Mouse (Mus musculus) lung, embryonic 14.5 days (tissue): ENCODE results near the gene Slc38a4. TPM values are rescaled to one million over a fixed set of nuclear protein-coding genes. Genes with fewer than 3 reads are reported as not detected.

ENCODE experiments used
- ATAC-seq: fragments of 200-750 bp; cut with Nextera tagmentation; 2 replicates; pipeline ENCODE4 v1.8.0; 2017; ENCODE audit warnings: mild to moderate bottlenecking, moderate TSS enrichment, moderate library complexity; ENCODE audit not compliant: insufficient read depth
- DNase-seq: peaks from one replicate; pipeline ENCODE4 v3.0.0-alpha.2; 2015
- H3K27ac ChIP-seq: fragments of 300-500 bp; sonication (generic); 2 replicates; pipeline ENCODE4 v1.5.1; 2014; ENCODE audit warnings: low read depth, mild to moderate bottlenecking, moderate library complexity
- H3K27me3 ChIP-seq: fragments of 300-500 bp; sonication (generic); 2 replicates; pipeline ENCODE4 v1.6.1; 2014; ENCODE audit warnings: low read length, control low read depth; ENCODE audit not compliant: insufficient read depth
- H3K36me3 ChIP-seq: fragments of 300-500 bp; sonication (generic); 2 replicates; pipeline ENCODE4 v1.6.1; 2014; ENCODE audit warnings: control low read depth; ENCODE audit not compliant: insufficient read depth
- H3K4me1 ChIP-seq: fragments of 300-500 bp; sonication (generic); 2 replicates; pipeline ENCODE4 v1.6.1; 2014; ENCODE audit warnings: antibody characterized with exemption, control low read depth; ENCODE audit not compliant: insufficient read depth
- H3K4me2 ChIP-seq: fragments of 300-500 bp; sonication (generic); 2 replicates; pipeline ENCODE4 v1.6.1; 2014; ENCODE audit warnings: mild to moderate bottlenecking
- H3K4me3 ChIP-seq: fragments of 300-500 bp; sonication (generic); 2 replicates; pipeline ENCODE4 v1.5.1; 2014; ENCODE audit warnings: low read depth, low read length
- H3K9ac ChIP-seq: fragments of 300-500 bp; sonication (generic); 2 replicates; pipeline ENCODE4 v1.6.1; 2014
- H3K9me3 ChIP-seq: fragments of 300-500 bp; sonication (generic); 2 replicates; pipeline ENCODE4 v1.6.1; 2016; ENCODE audit warnings: low read depth, low read length, control low read depth
- CTCF ChIP-seq: IDR thresholded peaks from 2 replicates; pipeline ENCODE4 v1.5.1; 2016; ENCODE audit warnings: antibody characterized with exemption, low read depth
- WGBS: fragments of 180-500 bp; shearing (Covaris S2); extraction: QIAGEN DNeasy Blood & Tissue Kit; methylation state at CpG from one replicate; pipeline ENCODE4 v1.1.7; 2014; 5-methylcytosine and 5-hydroxymethylcytosine counted together
- polyA plus RNA-seq: library from polyadenylated mRNA; unstranded; fragments of >200 nt; fragmentation: Nextera tagmentation; extraction: Ambion mirVana; gene quantifications from 2 replicates; pipeline ENCODE4 v1.2.1, GENCODE M21; 2014

Gene Slc38a4
- polyA plus RNA-seq, 1 experiment from 2014 or later, result 92.3 TPM

- DNase-seq (peak; percentile 60), ATAC-seq (peak; percentile 71)
- WGBS, result 10% methylated on average over 6 of the region's 6 CpGs
- H3K9me3 ChIP-seq, result no peaks in the 10 kb centered on the region; the same call in 1 of the 2 replicates
- peak overlapping the region; percentile 35; the same call in 1 of the 2 replicates for H3K4me2 ChIP-seq
- H3K4me3 ChIP-seq, result no peak overlapping the region
- peaks cover 5% of the 10 kb centered on the region; the same call in 1 of the 2 replicates for H3K4me1 ChIP-seq
- H3K27ac ChIP-seq, result no peak overlapping the region
- H3K36me3 ChIP-seq, result no peaks in the 10 kb centered on the region
- H3K9ac ChIP-seq, result no peak overlapping the region
- TF ChIP-seq CTCF, result no peak
- H3K27me3 ChIP-seq, result no peaks in the 10 kb centered on the region
Observed at GRCm38 (mm10) chr15:97089526-97089925, 33.8 kb upstream of the Slc38a4 start.

- no peaks in the 10 kb centered on the region for H3K27me3 ChIP-seq
- no peak for TF ChIP-seq CTCF
- ATAC-seq (peak; percentile 85), DNase-seq (peak; percentile 78)
- no peaks in the 10 kb centered on the region for H3K36me3 ChIP-seq
- no peak overlapping the region for H3K9ac ChIP-seq
- 22% methylated on average over 5 of the region's 5 CpGs for WGBS
- H3K4me2 ChIP-seq, result peak overlapping the region; percentile 43
- H3K4me3 ChIP-seq, result no peak overlapping the region
- H3K9me3 ChIP-seq, result no peaks in the 10 kb centered on the region
- H3K4me1 ChIP-seq, result peaks cover 5% of the 10 kb centered on the region; the same call in 1 of the 2 replicates
- no peak overlapping the region for H3K27ac ChIP-seq
Observed at GRCm38 (mm10) chr15:97085833-97086232, 30.1 kb upstream of the Slc38a4 start.

GRCm38 (mm10) chr15:97077665-97078064 is 21.9 kb upstream of the Slc38a4 start:
- peak; percentile 28 for DNase-seq
- TF ChIP-seq CTCF, result no peak
- Histone ChIP-seq H3K27me3 (no peaks in the 10 kb centered on the region), H3K36me3 (no peaks in the 10 kb centered on the region), H3K9me3 (no peaks in the 10 kb centered on the region), H3K9ac (no peak overlapping the region), H3K4me3 (no peak overlapping the region), H3K4me2 (no peak overlapping the region), H3K27ac (peak overlapping the region; percentile 26; the same call in 1 of the 2 replicates), H3K4me1 (0 out of 2 replicates have a peak, but pooled peaks cover 7% of the 10 kb centered on the region)
- 70% methylated on average over 6 of the region's 6 CpGs for WGBS
- peak; percentile 54; the same call in 1 of the 2 replicates for ATAC-seq

- TF ChIP-seq CTCF, result no peak
- Histone ChIP-seq H3K36me3 (no peaks in the 10 kb centered on the region), H3K27me3 (no peaks in the 10 kb centered on the region), H3K4me1 (0 out of 2 replicates have a peak, but pooled peaks cover 7% of the 10 kb centered on the region), H3K9ac (no peak overlapping the region), H3K9me3 (no peaks in the 10 kb centered on the region), H3K27ac (peak overlapping the region; percentile 43; the same call in 1 of the 2 replicates), H3K4me2 (no peak overlapping the region), H3K4me3 (no peak overlapping the region)
- ATAC-seq, result peak; percentile 58; the same call in 1 of the 2 replicates
- WGBS, result 48% methylated on average over 3 of the region's 3 CpGs
- peak; percentile 32 for DNase-seq
Observed at GRCm38 (mm10) chr15:97076092-97076491, 20.3 kb upstream of the Slc38a4 start.

- H3K36me3 ChIP-seq, result no peaks in the 10 kb centered on the region
- no peak overlapping the region for H3K4me2 ChIP-seq
- WGBS, result 45% methylated on average over 4 of the region's 4 CpGs
- no peak overlapping the region for H3K9ac ChIP-seq
- DNase-seq (no peak), ATAC-seq (no peak)
- no peak for TF ChIP-seq CTCF
- H3K9me3 ChIP-seq, result no peaks in the 10 kb centered on the region
- H3K27ac ChIP-seq, result no peak overlapping the region
- no peaks in the 10 kb centered on the region for H3K27me3 ChIP-seq
- H3K4me1 ChIP-seq, result 0 out of 2 replicates have a peak, but pooled peaks cover 7% of the 10 kb centered on the region
- H3K4me3 ChIP-seq, result no peak overlapping the region
Observed at GRCm38 (mm10) chr15:97075240-97075639, 19.5 kb upstream of the Slc38a4 start.

GRCm38 (mm10) chr15:97072859-97073826 is 17.4 kb upstream of the Slc38a4 start:
- WGBS, result 45% methylated on average over 13 of the region's 13 CpGs
- DNase-seq (no peak), ATAC-seq (no peak)
- no peaks in the 10 kb centered on the region for H3K9me3 ChIP-seq
- 0 out of 2 replicates have a peak, but pooled peaks cover 7% of the 10 kb centered on the region for H3K4me1 ChIP-seq
- H3K9ac ChIP-seq, result no peak overlapping the region
- H3K36me3 ChIP-seq, result no peaks in the 10 kb centered on the region
- no peak for TF ChIP-seq CTCF
- H3K27me3 ChIP-seq, result no peaks in the 10 kb centered on the region
- H3K27ac ChIP-seq, result no peak overlapping the region
- no peak overlapping the region for H3K4me2 ChIP-seq
- no peak overlapping the region for H3K4me3 ChIP-seq
